Mouse (Mus musculus): Measurements from ENCODE around the gene Vmn2r95. TPM values are rescaled to one million over a fixed set of nuclear protein-coding genes. Genes with fewer than 3 reads are reported as not detected.
"Not testable (repeated sequence)": the region's sequence is repeated elsewhere in the genome, so short reads cannot be mapped to it uniquely, and the experiment has no call there.

The Vmn2r95 gene
- total RNA-seq (2021) = not detected in 2 replicates
- long read RNA-seq, experiment 1 = 0 reads
- long read RNA-seq, experiment 2 = 0 reads

GRCm38 (mm10) chr17:18423778-18424177 lies at the start of gene Vmn2r95:
Vmn2r95 (plus strand) TSS chr17:18424078.
- DNase-seq = no peak

- no peak for DNase-seq
These were observed 31.8 kb downstream of the Vmn2r95 start for GRCm38 (mm10) chr17:18455619-18456140.

- not testable (repeated sequence) for DNase-seq
These were observed 34.3 kb downstream of the Vmn2r95 start for GRCm38 (mm10) chr17:18458126-18458634.

- no peak for DNase-seq
These were observed 38.8 kb downstream of the Vmn2r95 start for GRCm38 (mm10) chr17:18462695-18463094.

- DNase-seq = no peak
These were observed 56.0 kb downstream of the Vmn2r95 start for GRCm38 (mm10) chr17:18479885-18480284.

Other genes with a start within 250 kb of the Vmn2r95 start
- gene Vmn2r94, start 146.3 kb upstream of the Vmn2r95 start, total RNA-seq (2021) = not detected in 2 replicates
- gene Vmn2r93, start 126.0 kb upstream of the Vmn2r95 start, total RNA-seq (2021) = not detected in 2 replicates
- not detected in 2 replicates for gene Vmn2r96, start 149.1 kb downstream of the Vmn2r95 start, total RNA-seq (2021)